Mouse (Mus musculus) liver, postnatal 0 days (tissue): Measurements from ENCODE around the gene Dach2.

Experiments
- CTCF ChIP-seq: sonication (generic); IDR thresholded peaks from 2 replicates; pipeline ENCODE4 v1.5.1; 2016; ENCODE audit warnings: antibody characterized with exemption, low read depth
- EP300 ChIP-seq: IDR thresholded peaks from 2 replicates; pipeline ENCODE4 v1.6.1; 2016; ENCODE audit warnings: antibody characterized with exemption, low read depth, mild to moderate bottlenecking

DNA sequence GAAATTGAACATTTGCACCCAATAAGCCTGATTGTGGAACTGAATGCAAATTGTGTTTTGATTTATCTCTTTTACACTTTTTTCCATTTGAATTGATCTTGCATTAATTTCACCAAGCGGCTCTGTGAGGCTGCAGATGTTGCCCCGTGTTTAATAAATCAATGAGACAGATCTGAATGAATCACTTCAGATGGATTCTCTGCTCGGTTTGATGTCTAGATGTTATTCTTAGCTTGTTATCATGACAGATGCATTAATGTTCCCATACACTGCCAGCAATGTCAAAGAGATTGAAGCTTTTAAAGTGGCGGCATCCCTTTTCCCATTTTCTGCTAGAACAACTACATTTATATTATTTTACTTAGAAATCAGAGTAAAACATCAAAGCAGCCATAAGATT, 7.0 kb downstream of the Dach2 start:
- no peak for TF ChIP-seq CTCF
- TF ChIP-seq EP300: no peak
